Mouse (Mus musculus) hindbrain, embryonic 12.5 days (tissue): Measurements from ENCODE around the gene Slc25a34. TPM values are rescaled to one million over a fixed set of nuclear protein-coding genes. Genes with fewer than 3 reads are reported as not detected.

Source experiments
- ATAC-seq: fragments of 200-750 bp; cut with Nextera tagmentation; 2 replicates; pipeline ENCODE4 v1.8.0; 2017; ENCODE audit warnings: moderate TSS enrichment; ENCODE audit not compliant: low FRiP score
- H3K27ac ChIP-seq: fragments of 300-500 bp; sonication (generic); 2 replicates; pipeline ENCODE4 v1.5.1; 2016; ENCODE audit warnings: mild to moderate bottlenecking
- H3K27me3 ChIP-seq: fragments of 300-500 bp; sonication (generic); 2 replicates; pipeline ENCODE4 v1.6.1; 2016; ENCODE audit warnings: mild to moderate bottlenecking
- H3K36me3 ChIP-seq: fragments of 300-500 bp; sonication (generic); 2 replicates; pipeline ENCODE4 v1.6.1; 2016; ENCODE audit warnings: mild to moderate bottlenecking
- H3K4me1 ChIP-seq: fragments of 300-500 bp; sonication (generic); 2 replicates; pipeline ENCODE4 v1.6.1; 2016
- H3K4me2 ChIP-seq: fragments of 300-500 bp; sonication (generic); replicated peaks from 2 replicates; pipeline ENCODE4 v1.6.1; 2016; ENCODE audit warnings: mild to moderate bottlenecking
- H3K4me3 ChIP-seq: fragments of 300-500 bp; sonication (generic); 2 replicates; pipeline ENCODE4 v1.5.1; 2016; ENCODE audit warnings: mild to moderate bottlenecking
- H3K9ac ChIP-seq: fragments of 300-500 bp; sonication (generic); 2 replicates; pipeline ENCODE4 v1.6.1; 2016; ENCODE audit warnings: mild to moderate bottlenecking, moderate library complexity
- H3K9me3 ChIP-seq: fragments of 300-500 bp; sonication (generic); replicated peaks from 2 replicates; pipeline ENCODE4 v1.6.1; 2016; ENCODE audit warnings: mild to moderate bottlenecking
- WGBS: fragments of 180-500 bp; shearing (Covaris S2); methylation state at CpG from one replicate; pipeline ENCODE4 v1.1.7; 2016; 5-methylcytosine and 5-hydroxymethylcytosine counted together
- polyA plus RNA-seq: library from polyadenylated mRNA; unstranded; fragments of >200 nt; fragmentation: Nextera tagmentation; extraction: Ambion mirVana; gene quantifications from 2 replicates; pipeline ENCODE4 v1.2.1, GENCODE M21; 2016

The Slc25a34 gene
- polyA plus RNA-seq, 1 experiment from 2014 or later: not detected

GRCm38 (mm10) chr4:141605861-141606260, 17.8 kb downstream of the Slc25a34 start, which contains the start of gene Fblim1:
Fblim1 (minus strand) TSS chr4:141606096.
- H3K9me3 ChIP-seq: peaks cover 6% of the 10 kb centered on the region; the same call in 1 of the 2 replicates
- no peaks in the 10 kb centered on the region for H3K36me3 ChIP-seq
- ATAC-seq: no peak
- H3K4me2 ChIP-seq: no peak within 1 kb of the TSS
- no peak within 1 kb of the TSS for H3K4me3 ChIP-seq
- WGBS: 86% methylated on average over 11 of the region's 11 CpGs
- H3K27ac ChIP-seq: no peak within 1 kb of the TSS
- H3K27me3 ChIP-seq: peaks cover 12% of the 10 kb centered on the region
- H3K4me1 ChIP-seq: 0 out of 2 replicates have a peak, but pooled peaks cover 2% of the 10 kb centered on the region
- H3K9ac ChIP-seq: no peak within 1 kb of the TSS

GRCm38 (mm10) chr4:141605421-141605820, 18.2 kb downstream of the Slc25a34 start:
- 91% methylated on average over 5 of the region's 5 CpGs for WGBS
- Histone ChIP-seq H3K36me3 (no peaks in the 10 kb centered on the region), H3K27ac (no peak overlapping the region), H3K4me2 (no peak overlapping the region), H3K9ac (no peak overlapping the region), H3K27me3 (peaks cover 15% of the 10 kb centered on the region), H3K4me3 (no peak overlapping the region), H3K9me3 (peaks cover 6% of the 10 kb centered on the region; the same call in 1 of the 2 replicates), H3K4me1 (peaks cover 3% of the 10 kb centered on the region; the same call in 1 of the 2 replicates)
- ATAC-seq: no peak

- Histone ChIP-seq H3K27ac (no peak overlapping the region), H3K36me3 (no peaks in the 10 kb centered on the region), H3K4me1 (peaks cover 7% of the 10 kb centered on the region; the same call in 1 of the 2 replicates), H3K9me3 (peaks cover 6% of the 10 kb centered on the region; the same call in 1 of the 2 replicates), H3K4me2 (no peak overlapping the region), H3K4me3 (no peak overlapping the region), H3K9ac (no peak overlapping the region), H3K27me3 (peaks cover 23% of the 10 kb centered on the region)
- ATAC-seq: no peak
- WGBS: 66% methylated on average over 8 of the region's 8 CpGs
Observed at GRCm38 (mm10) chr4:141604493-141604892, 19.1 kb downstream of the Slc25a34 start.

- H3K4me2 ChIP-seq: no peak overlapping the region
- no peak overlapping the region for H3K9ac ChIP-seq
- no peak for ATAC-seq
- H3K27ac ChIP-seq: no peak overlapping the region
- H3K36me3 ChIP-seq: no peaks in the 10 kb centered on the region
- H3K4me1 ChIP-seq: peaks cover 13% of the 10 kb centered on the region
- no peak overlapping the region for H3K4me3 ChIP-seq
- peaks cover 28% of the 10 kb centered on the region for H3K27me3 ChIP-seq
- 68% methylated on average over 4 of the region's 4 CpGs for WGBS
- H3K9me3 ChIP-seq: peaks cover 6% of the 10 kb centered on the region; the same call in 1 of the 2 replicates
Observed at GRCm38 (mm10) chr4:141603921-141604320, 19.7 kb downstream of the Slc25a34 start.

- Histone ChIP-seq H3K4me3 (no peak overlapping the region), H3K9me3 (peaks cover 6% of the 10 kb centered on the region; the same call in 1 of the 2 replicates), H3K36me3 (no peaks in the 10 kb centered on the region), H3K9ac (no peak overlapping the region), H3K4me1 (peaks cover 24% of the 10 kb centered on the region), H3K27ac (no peak overlapping the region), H3K27me3 (peaks cover 35% of the 10 kb centered on the region), H3K4me2 (no peak overlapping the region)
- no peak for ATAC-seq
- 81% methylated on average over 11 of the region's 11 CpGs for WGBS
Observed at GRCm38 (mm10) chr4:141602523-141603223, 20.9 kb downstream of the Slc25a34 start.

GRCm38 (mm10) chr4:141601148-141601862, 22.3 kb downstream of the Slc25a34 start:
- Histone ChIP-seq H3K36me3 (no peaks in the 10 kb centered on the region), H3K9ac (no peak overlapping the region), H3K4me1 (peaks cover 24% of the 10 kb centered on the region), H3K27me3 (peaks cover 35% of the 10 kb centered on the region), H3K27ac (no peak overlapping the region), H3K4me3 (no peak overlapping the region), H3K9me3 (peaks cover 5% of the 10 kb centered on the region; the same call in 1 of the 2 replicates), H3K4me2 (no peak overlapping the region)
- WGBS: 73% methylated on average over 12 of the region's 12 CpGs
- no peak for ATAC-seq

GRCm38 (mm10) chr4:141600364-141600763, 23.3 kb downstream of the Slc25a34 start:
- no peak overlapping the region for H3K9ac ChIP-seq
- H3K36me3 ChIP-seq: no peaks in the 10 kb centered on the region
- H3K4me3 ChIP-seq: no peak overlapping the region
- ATAC-seq: no peak
- peaks cover 33% of the 10 kb centered on the region for H3K27me3 ChIP-seq
- no peaks in the 10 kb centered on the region for H3K9me3 ChIP-seq
- no peak overlapping the region for H3K27ac ChIP-seq
- 21% methylated on average over 6 of the region's 6 CpGs for WGBS
- peak overlapping the region; percentile 79; the same call in 1 of the 2 replicates for H3K4me2 ChIP-seq
- H3K4me1 ChIP-seq: peaks cover 24% of the 10 kb centered on the region

GRCm38 (mm10) chr4:141599251-141600141, 24.1 kb downstream of the Slc25a34 start:
- under 1% methylated on average over 49 of the region's 57 CpGs for WGBS
- peak overlapping the region; percentile 70 for H3K9ac ChIP-seq
- ATAC-seq: peak; percentile 23
- peak overlapping the region; percentile 79 for H3K4me2 ChIP-seq
- no peaks in the 10 kb centered on the region for H3K9me3 ChIP-seq
- peak overlapping the region; percentile 52 for H3K4me3 ChIP-seq
- no peaks in the 10 kb centered on the region for H3K36me3 ChIP-seq
- H3K27ac ChIP-seq: peak overlapping the region; percentile 62
- H3K27me3 ChIP-seq: peaks cover 32% of the 10 kb centered on the region
- peaks cover 23% of the 10 kb centered on the region for H3K4me1 ChIP-seq

GRCm38 (mm10) chr4:141598894-141599250, 24.7 kb downstream of the Slc25a34 start:
- under 1% methylated on average over 9 of the region's 9 CpGs for WGBS
- Histone ChIP-seq H3K9me3 (no peaks in the 10 kb centered on the region), H3K9ac (peak overlapping the region; percentile 70), H3K4me1 (peaks cover 21% of the 10 kb centered on the region), H3K36me3 (peaks cover 3% of the 10 kb centered on the region; the same call in 1 of the 2 replicates), H3K27ac (peak overlapping the region; percentile 62), H3K27me3 (peaks cover 32% of the 10 kb centered on the region), H3K4me2 (peak overlapping the region; percentile 79), H3K4me3 (peak overlapping the region; percentile 52)
- ATAC-seq: peak; percentile 27; the same call in 1 of the 2 replicates

GRCm38 (mm10) chr4:141598199-141598893, 25.3 kb downstream of the Slc25a34 start:
- 0 out of 2 replicates have a peak, but pooled peaks have one; percentile 14 for ATAC-seq
- H3K27me3 ChIP-seq: peaks cover 32% of the 10 kb centered on the region
- peaks cover 3% of the 10 kb centered on the region; the same call in 1 of the 2 replicates for H3K36me3 ChIP-seq
- peak overlapping the region; percentile 79 for H3K4me2 ChIP-seq
- peak overlapping the region; percentile 62; the same call in 1 of the 2 replicates for H3K27ac ChIP-seq
- peak overlapping the region; percentile 70 for H3K9ac ChIP-seq
- 2% methylated on average over 19 of the region's 19 CpGs for WGBS
- peaks cover 21% of the 10 kb centered on the region for H3K4me1 ChIP-seq
- H3K9me3 ChIP-seq: no peaks in the 10 kb centered on the region
- H3K4me3 ChIP-seq: peak overlapping the region; percentile 52

- 84% methylated on average over 8 of the region's 8 CpGs for WGBS
- Histone ChIP-seq H3K4me2 (no peak overlapping the region), H3K27ac (no peak overlapping the region), H3K27me3 (peaks cover 31% of the 10 kb centered on the region), H3K36me3 (peaks cover 3% of the 10 kb centered on the region; the same call in 1 of the 2 replicates), H3K9ac (no peak overlapping the region), H3K9me3 (no peaks in the 10 kb centered on the region), H3K4me1 (peaks cover 21% of the 10 kb centered on the region), H3K4me3 (no peak overlapping the region)
- no peak for ATAC-seq
Observed at GRCm38 (mm10) chr4:141596700-141597328, 26.8 kb downstream of the Slc25a34 start.
